Mouse (Mus musculus): ENCODE data around the gene Max.

DNA sequence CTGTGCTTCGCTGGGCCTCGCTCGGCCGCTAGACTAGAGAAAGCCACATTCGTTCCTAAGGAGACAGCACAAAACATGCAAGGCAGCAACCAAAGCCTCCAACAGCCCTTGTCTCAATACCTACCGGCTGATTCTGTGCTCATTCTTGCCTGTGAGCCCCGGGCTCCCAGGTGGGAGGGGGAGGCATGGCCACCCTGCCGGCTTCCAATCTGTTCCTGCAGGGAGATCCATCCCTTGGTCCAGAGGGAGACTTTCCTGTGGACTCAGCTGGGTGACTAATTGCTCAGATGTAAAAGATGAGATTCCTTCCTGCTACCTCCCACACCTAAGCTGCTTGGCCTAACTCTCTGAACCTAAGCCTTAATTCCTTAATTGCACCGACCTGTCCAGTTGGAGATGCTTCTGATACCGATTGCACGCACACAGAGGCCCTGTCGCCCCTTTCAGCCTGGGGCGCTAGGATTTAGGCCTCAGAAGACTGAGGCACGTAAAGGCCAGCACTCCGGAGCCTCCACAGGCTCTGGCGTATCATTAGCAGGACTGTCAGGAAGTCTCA lies 50.8 kb downstream of the Max start:
- no peak for TF ChIP-seq CTCF (IDR thresholded peaks at IDR 0.05)
- no peak for TF ChIP-seq POLR2A (IDR thresholded peaks at IDR 0.05; ENCODE audit: insufficient read depth, low read depth, low read length)
- TF ChIP-seq EP300 (IDR thresholded peaks at IDR 0.05; ENCODE audit: insufficient read depth, low read depth, low read length): no peak

Data from heart, adult 2 months (tissue).